Mouse (Mus musculus) brain, embryonic 14.5 days (tissue): ENCODE measurements at regions not wholly inside any gene's neighbourhood (a gene's known extent, or its start where the extent isn't known, plus 50 kb on each side); places are given as distances from the start of the nearest gene placed in this dataset.

Experiments
- DNase-seq: peaks from one replicate; pipeline ENCODE4 v3.0.0-alpha.2; 2011; ENCODE audit warnings: low read depth
- CTCF ChIP-seq: fragments of 200-500 bp; IDR thresholded peaks from 2 replicates; pipeline ENCODE4 v1.5.1; 2012; ENCODE audit warnings: inconsistent platforms, mild to moderate bottlenecking, moderate library complexity, borderline replicate concordance; ENCODE audit not compliant: insufficient read depth, insufficient read length; ENCODE audit errors: extremely low read depth
- POLR2A ChIP-seq: fragments of 200-500 bp; IDR thresholded peaks from 2 replicates; pipeline ENCODE4 v1.6.1; 2012; ENCODE audit warnings: mild to moderate bottlenecking, inconsistent platforms, borderline replicate concordance; ENCODE audit not compliant: poor library complexity, insufficient read depth, insufficient read length, severe bottlenecking; ENCODE audit errors: extremely low read depth

- DNase-seq = no peak
- TF ChIP-seq POLR2A = no peak
- no peak for TF ChIP-seq CTCF
Measured at GRCm38 (mm10) chr2:145081926-145082325, 85.6 kb upstream of the Slc24a3 start.

- DNase-seq = no peak
- TF ChIP-seq POLR2A = no peak
- no peak for TF ChIP-seq CTCF
Measured at GRCm38 (mm10) chr2:145084621-145085020, 82.9 kb upstream of the Slc24a3 start.

GRCm38 (mm10) chr2:145086118-145086517, 81.4 kb upstream of the Slc24a3 start:
- DNase-seq = no peak
- TF ChIP-seq CTCF (no peak), POLR2A (no peak)

GRCm38 (mm10) chr2:145103295-145103694, 64.3 kb upstream of the Slc24a3 start:
- no peak for DNase-seq
- TF ChIP-seq CTCF (no peak), POLR2A (no peak)

- TF ChIP-seq POLR2A (no peak), CTCF (no peak)
- DNase-seq = no peak
Measured at GRCm38 (mm10) chr2:145111615-145112014, 55.9 kb upstream of the Slc24a3 start.

GRCm38 (mm10) chr2:145115043-145115442, 52.5 kb upstream of the Slc24a3 start:
- no peak for TF ChIP-seq POLR2A
- DNase-seq = no peak
